Mouse (Mus musculus): ENCODE results near the gene Atp2a2.

DNA sequence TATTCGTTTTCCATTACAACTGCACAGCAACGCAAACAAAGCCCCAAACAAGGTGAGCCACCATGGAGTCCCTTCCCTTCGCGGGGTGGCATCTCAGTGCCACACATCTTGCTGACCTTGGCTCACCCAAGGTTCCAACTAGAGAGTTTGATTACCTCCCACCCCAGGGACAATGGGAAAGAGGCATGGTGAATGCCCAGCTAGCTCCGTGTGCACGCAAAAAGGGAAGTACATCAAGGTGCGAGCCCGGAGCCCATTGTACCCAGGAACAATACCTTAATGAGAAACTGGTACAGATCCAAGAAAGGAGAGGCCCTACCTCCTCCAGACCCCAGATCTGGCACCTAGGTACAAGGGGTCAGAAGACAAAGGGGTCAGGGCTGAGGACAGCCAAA is 12.1 kb upstream of the Atp2a2 start:
- TF ChIP-seq POLR2A (IDR thresholded peaks at IDR 0.05; ENCODE audit: control insufficient read depth, low read depth, low read length) (no peak), CTCF (IDR thresholded peaks at IDR 0.05; ENCODE audit: control insufficient read depth, insufficient read depth, insufficient replicate concordance, low read depth, low read length) (no peak)
